Mouse (Mus musculus): ENCODE results near the gene Ggcx.

Ggcx gene

GRCm38 (mm10) chr6:72414076-72414756 lies at the start of gene Ggcx:
Gene Ggcx, plus strand, starts transcription at chr6:72414308.
- peak; percentile 93 to 97 for DNase-seq (ENCODE audit: low spot score in 2 of 2)

- DNase-seq (ENCODE audit: low spot score in 2 of 2): no peak
Measured at GRCm38 (mm10) chr6:72364985-72365384, 49.1 kb upstream of the Ggcx start.

GRCm38 (mm10) chr6:72366304-72366703 lies 47.8 kb upstream of the Ggcx start:
- no peak for DNase-seq (ENCODE audit: low spot score in 2 of 2)

GRCm38 (mm10) chr6:72366844-72367443 lies 47.2 kb upstream of the Ggcx start, which contains the start of gene Rnf181:
Gene Rnf181, minus strand, starts transcription at chr6:72366956.
- DNase-seq (ENCODE audit: low spot score in 2 of 2): no peak

GRCm38 (mm10) chr6:72367460-72367974 lies 46.6 kb upstream of the Ggcx start:
- no peak for DNase-seq (ENCODE audit: low spot score in 2 of 2)

- no peak for DNase-seq (ENCODE audit: low spot score in 2 of 2)
Measured at GRCm38 (mm10) chr6:72369557-72369956, 44.6 kb upstream of the Ggcx start.

GRCm38 (mm10) chr6:72370091-72370490 lies 44.0 kb upstream of the Ggcx start:
- peak; percentile 45 to 47 for DNase-seq (ENCODE audit: low spot score in 2 of 2)

- DNase-seq (ENCODE audit: low spot score in 2 of 2): no peak
Measured at GRCm38 (mm10) chr6:72371147-72371546, 43.0 kb upstream of the Ggcx start.

GRCm38 (mm10) chr6:72371571-72371970 lies 42.5 kb upstream of the Ggcx start:
- DNase-seq (ENCODE audit: low spot score in 2 of 2): peak in 1 of 2 experiments; percentile 44

- DNase-seq (ENCODE audit: low spot score in 2 of 2): no peak
Measured at GRCm38 (mm10) chr6:72373184-72373583, 40.9 kb upstream of the Ggcx start.

- DNase-seq (ENCODE audit: low spot score in 2 of 2): no peak
Measured at GRCm38 (mm10) chr6:72374206-72374605, 39.9 kb upstream of the Ggcx start.

- no peak for DNase-seq (ENCODE audit: low spot score in 2 of 2)
Measured at GRCm38 (mm10) chr6:72374820-72375563, 39.1 kb upstream of the Ggcx start.

- no peak for DNase-seq (ENCODE audit: low spot score in 2 of 2)
Measured at GRCm38 (mm10) chr6:72378510-72379234, 35.4 kb upstream of the Ggcx start.

GRCm38 (mm10) chr6:72379377-72380130 lies 34.6 kb upstream of the Ggcx start:
- no peak for DNase-seq (ENCODE audit: low spot score in 2 of 2)

GRCm38 (mm10) chr6:72380131-72380770 lies 33.9 kb upstream of the Ggcx start, which contains the start of gene Vamp5:
Gene Vamp5, minus strand, starts transcription at chr6:72380468.
- DNase-seq (ENCODE audit: low spot score in 2 of 2): peak; percentile 86

GRCm38 (mm10) chr6:72382494-72382893 lies 31.6 kb upstream of the Ggcx start:
- no peak for DNase-seq (ENCODE audit: low spot score in 2 of 2)

GRCm38 (mm10) chr6:72383142-72383820 lies 30.8 kb upstream of the Ggcx start:
- DNase-seq (ENCODE audit: low spot score in 2 of 2): no peak

GRCm38 (mm10) chr6:72383952-72384351 lies 30.2 kb upstream of the Ggcx start:
- DNase-seq (ENCODE audit: low spot score in 2 of 2): no peak

GRCm38 (mm10) chr6:72385258-72385657 lies 28.9 kb upstream of the Ggcx start:
- no peak for DNase-seq (ENCODE audit: low spot score in 2 of 2)

GRCm38 (mm10) chr6:72386561-72386960 lies 27.5 kb upstream of the Ggcx start:
- no peak for DNase-seq (ENCODE audit: low spot score in 2 of 2)

Data from urinary bladder, adult 18-20 months (tissue).